Mouse (Mus musculus) gastrocnemius, adult 2 months (tissue): Measurements from ENCODE around the gene Sptb. TPM values are rescaled to one million over a fixed set of nuclear protein-coding genes. Genes with fewer than 3 reads are reported as not detected.

Source experiments
- DNase-seq: peaks from one replicate; pipeline ENCODE4 v3.0.0; 2022
- H3K27ac ChIP-seq: fragments of 200-600 bp; 2 replicates; pipeline ENCODE4 v1.8.1; 2022; ENCODE audit warnings: mild to moderate bottlenecking
- H3K4me3 ChIP-seq: fragments of 200-600 bp; 2 replicates; pipeline ENCODE4 v1.8.1; 2022; ENCODE audit warnings: mild to moderate bottlenecking, moderate library complexity
- CTCF ChIP-seq: fragments of 200-600 bp; IDR thresholded peaks from 2 replicates; pipeline ENCODE4 v1.8.1; 2022; ENCODE audit warnings: antibody characterized with exemption, mild to moderate bottlenecking, moderate library complexity
- intact Hi-C: fragments of 180-260 bp; cut with DNase I; formaldehyde crosslinking; loops from one replicate; pipeline ENCODE4 v1.15.1; 2025
- total RNA-seq, 2 experiments: library from RNA; stranded (reverse); gene quantifications; 2 replicates each; pipeline ENCODE4 v1.2.3; 2021

Sptb gene
- total RNA-seq, 2 experiments from 2014 or later = 141 to 172 TPM

GRCm38 (mm10) chr12:76553917-76554316 lies 156.4 kb downstream of the Sptb start:
- peak; percentile 69 for DNase-seq
- intact Hi-C loops = no loop called here
- Histone ChIP-seq H3K4me3 (no peak overlapping the region), H3K27ac (peak overlapping the region; percentile 53)
- TF ChIP-seq CTCF = no peak

GRCm38 (mm10) chr12:76552958-76553357 lies 157.4 kb downstream of the Sptb start:
- TF ChIP-seq CTCF = no peak
- Histone ChIP-seq H3K27ac (peak overlapping the region; percentile 53), H3K4me3 (no peak overlapping the region)
- intact Hi-C loops = no loop called here
- no peak for DNase-seq

- peak overlapping the region; percentile 72 for H3K27ac ChIP-seq
- TF ChIP-seq CTCF = no peak
- no peak for DNase-seq
- intact Hi-C loops = no loop called here
- no peak overlapping the region for H3K4me3 ChIP-seq
Measured at GRCm38 (mm10) chr12:76552321-76552720, 158.0 kb downstream of the Sptb start.

GRCm38 (mm10) chr12:76549203-76549602 lies 161.1 kb downstream of the Sptb start:
- DNase-seq = no peak
- H3K27ac ChIP-seq = peak overlapping the region; percentile 80
- H3K4me3 ChIP-seq = no peak overlapping the region
- intact Hi-C loops = no loop called here
- no peak for TF ChIP-seq CTCF

GRCm38 (mm10) chr12:76548082-76548423 lies 162.3 kb downstream of the Sptb start:
- TF ChIP-seq CTCF = no peak
- peak overlapping the region; percentile 72 for H3K4me3 ChIP-seq
- DNase-seq = no peak
- intact Hi-C loops = no loop called here
- H3K27ac ChIP-seq = peak overlapping the region; percentile 80

- TF ChIP-seq CTCF = no peak
- intact Hi-C loops = no loop called here
- H3K4me3 ChIP-seq = peak overlapping the region; percentile 72
- no peak for DNase-seq
- peak overlapping the region; percentile 80 for H3K27ac ChIP-seq
Measured at GRCm38 (mm10) chr12:76547409-76548081, 162.8 kb downstream of the Sptb start.

GRCm38 (mm10) chr12:76546383-76547276 lies 163.7 kb downstream of the Sptb start:
- DNase-seq = peak; percentile 61
- no peak for TF ChIP-seq CTCF
- peak overlapping the region; percentile 72 for H3K4me3 ChIP-seq
- intact Hi-C loops = no loop called here
- peak overlapping the region; percentile 80 for H3K27ac ChIP-seq

GRCm38 (mm10) chr12:76545786-76546370 lies 164.5 kb downstream of the Sptb start:
- peak overlapping the region; percentile 72 for H3K4me3 ChIP-seq
- DNase-seq = no peak
- intact Hi-C loops = no loop called here
- no peak for TF ChIP-seq CTCF
- H3K27ac ChIP-seq = peak overlapping the region; percentile 80

GRCm38 (mm10) chr12:76541879-76542278 lies 168.5 kb downstream of the Sptb start:
- Histone ChIP-seq H3K4me3 (peak overlapping the region; percentile 51), H3K27ac (peak overlapping the region; percentile 75)
- intact Hi-C loops = no loop called here
- TF ChIP-seq CTCF = no peak
- DNase-seq = no peak

- Histone ChIP-seq H3K27ac (peak overlapping the region; percentile 75), H3K4me3 (peak overlapping the region; percentile 51)
- TF ChIP-seq CTCF = no peak
- intact Hi-C loops = no loop called here
- DNase-seq = no peak
Measured at GRCm38 (mm10) chr12:76541475-76541874, 168.9 kb downstream of the Sptb start.

- no peak for TF ChIP-seq CTCF
- peak overlapping the region; percentile 51 for H3K4me3 ChIP-seq
- no peak for DNase-seq
- intact Hi-C loops = no loop called here
- peak overlapping the region; percentile 75 for H3K27ac ChIP-seq
Measured at GRCm38 (mm10) chr12:76540701-76541221, 169.6 kb downstream of the Sptb start.

GRCm38 (mm10) chr12:76540169-76540568 lies 170.2 kb downstream of the Sptb start:
- Histone ChIP-seq H3K27ac (peak overlapping the region; percentile 75; the same call in 1 of the 2 replicates), H3K4me3 (no peak overlapping the region)
- no peak for DNase-seq
- no peak for TF ChIP-seq CTCF
- intact Hi-C loops = no loop called here

GRCm38 (mm10) chr12:76537434-76537833 lies 172.9 kb downstream of the Sptb start:
- intact Hi-C loops = loop anchor here (5.0 kb wide), 1 partner anchor 135 kb away; the partner anchor contains the start of gene Hspa2
- peak overlapping the region; percentile 26 for H3K4me3 ChIP-seq
- peak overlapping the region; percentile 93 for H3K27ac ChIP-seq
- no peak for TF ChIP-seq CTCF
- peak; percentile 70 for DNase-seq
